Mouse (Mus musculus) ES-E14 (cell line): Measurements from ENCODE around the gene Tsga10ip.

Experiments
- CHD2 ChIP-seq: IDR thresholded peaks from 2 replicates; pipeline ENCODE4 v1.6.1; 2014; ENCODE audit warnings: mild to moderate bottlenecking, low read depth, low read length, inconsistent platforms
- HCFC1 ChIP-seq: IDR thresholded peaks from 2 replicates; pipeline ENCODE4 v1.6.1; 2012; ENCODE audit warnings: low read length, inconsistent platforms, borderline replicate concordance; ENCODE audit not compliant: insufficient read depth
- ZC3H11A ChIP-seq: IDR thresholded peaks from 2 replicates; pipeline ENCODE4 v1.6.1; 2012; ENCODE audit warnings: low read depth, mild to moderate bottlenecking, inconsistent platforms, low read length, borderline replicate concordance

DNA sequence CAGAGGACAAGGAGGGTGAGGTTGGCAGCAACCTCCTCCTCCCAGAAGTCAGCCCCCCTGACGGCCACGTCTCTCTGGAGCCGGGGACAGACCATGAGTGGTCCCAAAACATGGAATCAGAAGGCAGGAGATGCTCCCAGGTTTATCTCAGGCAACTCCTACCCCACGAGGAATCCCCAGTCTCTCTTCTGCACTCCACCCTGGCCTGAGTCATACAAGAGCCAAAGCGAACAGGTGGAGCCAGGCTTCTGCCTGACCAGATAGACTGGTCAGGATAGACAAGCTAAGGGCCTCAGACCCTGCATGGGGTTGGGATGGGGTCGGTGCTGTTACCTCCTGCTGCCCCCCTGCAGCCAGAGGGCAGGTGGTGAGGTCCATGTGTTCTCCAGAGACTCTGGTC lies 54.3 kb downstream of the Tsga10ip start:
- TF ChIP-seq CHD2: no peak
- no peak for TF ChIP-seq HCFC1
- TF ChIP-seq ZC3H11A: no peak
